Mouse (Mus musculus) hindbrain, embryonic 10.5 days (tissue): ENCODE data around the gene Obox3. TPM values are rescaled to one million over a fixed set of nuclear protein-coding genes. Genes with fewer than 3 reads are reported as not detected.
"Not testable (repeated sequence)": the region's sequence is repeated elsewhere in the genome, so short reads cannot be mapped to it uniquely, and the experiment has no call there.

Experiments used
- DNase-seq: peaks from one replicate; pipeline ENCODE4 v3.0.0-alpha.2; 2017; ENCODE audit warnings: low spot score
- H3K27ac ChIP-seq: fragments of 300-500 bp; sonication (generic); 2 replicates; pipeline ENCODE4 v1.5.1; 2016; ENCODE audit warnings: mild to moderate bottlenecking, moderate library complexity
- H3K27me3 ChIP-seq: fragments of 300-500 bp; sonication (generic); 2 replicates; pipeline ENCODE4 v1.6.1; 2016; ENCODE audit warnings: mild to moderate bottlenecking; ENCODE audit not compliant: poor library complexity, insufficient read depth, severe bottlenecking
- H3K36me3 ChIP-seq: fragments of 300-500 bp; sonication (generic); 2 replicates; pipeline ENCODE4 v1.6.1; 2016; ENCODE audit warnings: mild to moderate bottlenecking, moderate library complexity
- H3K4me1 ChIP-seq: fragments of 300-500 bp; sonication (generic); replicated peaks from 2 replicates; pipeline ENCODE4 v1.6.1; 2016; ENCODE audit warnings: mild to moderate bottlenecking
- H3K4me3 ChIP-seq: fragments of 300-500 bp; sonication (generic); 2 replicates; pipeline ENCODE4 v1.5.1; 2016; ENCODE audit warnings: mild to moderate bottlenecking, moderate library complexity
- H3K9me3 ChIP-seq: fragments of 300-500 bp; sonication (generic); 2 replicates; pipeline ENCODE4 v1.6.1; 2016; ENCODE audit warnings: mild to moderate bottlenecking, moderate library complexity
- WGBS: fragments of 180-500 bp; shearing (Covaris S2); methylation state at CpG from one replicate; pipeline ENCODE4 v1.1.7; 2016; 5-methylcytosine and 5-hydroxymethylcytosine counted together
- polyA plus RNA-seq: library from polyadenylated mRNA; unstranded; fragments of >200 nt; fragmentation: Nextera tagmentation; extraction: Ambion mirVana; gene quantifications from 2 replicates; pipeline ENCODE4 v1.2.1, GENCODE M21; 2016

The Obox3 gene
- polyA plus RNA-seq = not detected in 2 replicates

GRCm38 (mm10) chr7:15639802-15640201, at the start of gene Obox3:
Obox3 (minus strand) TSS chr7:15639902.
- H3K27ac ChIP-seq, H3K36me3 ChIP-seq, H3K27me3 ChIP-seq, H3K9me3 ChIP-seq, DNase-seq, H3K4me3 ChIP-seq, H3K4me1 ChIP-seq: not testable (repeated sequence)
- 32% methylated on average over 1 of the region's 1 CpGs for WGBS

- H3K9me3 ChIP-seq, H3K36me3 ChIP-seq, H3K4me1 ChIP-seq, H3K27ac ChIP-seq, H3K4me3 ChIP-seq, H3K27me3 ChIP-seq, DNase-seq: not testable (repeated sequence)
- 81% methylated on average over 5 of the region's 5 CpGs for WGBS
Measured at GRCm38 (mm10) chr7:15509411-15509810, 130.3 kb downstream of the Obox3 start.

Other genes with a start within 250 kb of the Obox3 start
- gene Obox5, start 110.2 kb upstream of the Obox3 start, polyA plus RNA-seq = not detected in 2 replicates
- gene Obox6, start 199.8 kb upstream of the Obox3 start, polyA plus RNA-seq = not detected in 2 replicates
- not detected in 2 replicates for gene Crx, start 240.1 kb upstream of the Obox3 start, polyA plus RNA-seq
- gene Crxos, start 242.7 kb upstream of the Obox3 start, polyA plus RNA-seq = not detected in 2 replicates